Mouse (Mus musculus): Measurements from ENCODE around the gene Zfp667.

Gene Zfp667

GRCm38 (mm10) chr7:6330458-6331232, 44.3 kb downstream of the Zfp667 start:
- peak; percentile 29 for DNase-seq

DNA sequence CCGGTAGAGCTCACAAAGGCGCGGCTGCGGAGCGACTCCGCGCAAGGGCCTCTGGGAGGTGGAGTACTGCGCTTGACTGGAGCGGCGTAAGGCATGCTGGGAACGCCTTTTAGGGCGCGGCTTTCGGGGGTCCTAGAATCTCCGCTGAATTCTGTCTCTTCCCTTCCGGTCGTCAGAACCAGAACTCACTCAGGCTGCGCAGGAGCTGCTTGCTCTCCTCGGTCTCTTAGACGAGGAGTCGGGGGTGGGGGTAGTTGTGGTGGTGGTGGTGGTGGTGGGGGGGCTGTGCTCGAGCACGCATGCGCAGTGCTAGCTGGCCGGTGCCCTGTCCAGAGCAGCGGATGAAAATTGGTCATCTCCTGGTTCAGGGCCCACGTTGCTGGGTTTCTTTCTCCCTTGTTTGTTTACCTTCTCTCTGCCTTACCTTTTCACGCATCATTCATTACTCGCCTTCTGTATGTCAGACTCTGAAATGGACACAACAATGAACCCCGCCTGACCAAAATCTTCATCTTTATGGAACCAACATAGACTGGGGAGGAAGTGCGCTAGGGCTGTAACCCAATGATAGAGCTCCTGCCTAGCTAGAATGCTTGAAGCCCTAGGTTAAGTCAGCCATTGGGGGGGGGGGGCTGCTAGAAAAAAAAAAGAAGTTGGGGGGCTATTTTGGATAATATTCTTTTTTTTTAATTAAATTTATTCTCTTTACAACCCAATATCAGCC, 45.0 kb downstream of the Zfp667 start, which contains the start of gene Zfp583:
Zfp583 (minus strand) TSS at position 53 of the 724 bp plus-strand sequence.
- DNase-seq, result peak; percentile 88

DNA sequence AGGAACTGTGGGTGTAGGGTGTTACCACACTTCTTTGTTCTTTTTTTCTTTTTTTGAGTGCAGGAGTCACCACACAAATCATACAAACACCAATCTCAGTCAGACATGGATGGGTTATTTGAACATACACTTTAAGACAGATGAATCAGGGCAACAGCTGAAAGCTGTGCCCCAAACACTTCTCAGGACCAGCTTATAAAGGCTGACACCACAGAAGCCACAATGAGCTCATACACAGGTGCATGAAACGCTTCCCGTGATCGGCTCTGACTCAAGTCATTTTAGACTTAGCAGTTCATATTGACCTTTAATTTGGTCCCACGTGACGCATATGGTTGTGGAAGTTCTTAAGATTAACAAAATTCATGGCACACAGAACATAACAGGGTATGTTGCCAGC, 53.5 kb downstream of the Zfp667 start:
- no peak for DNase-seq

GRCm38 (mm10) chr7:6343501-6344071, 57.2 kb downstream of the Zfp667 start, which contains the start of gene Gm3854:
Gm3854 (plus strand) TSS chr7:6343759.
- peak; percentile 80 for DNase-seq

DNA sequence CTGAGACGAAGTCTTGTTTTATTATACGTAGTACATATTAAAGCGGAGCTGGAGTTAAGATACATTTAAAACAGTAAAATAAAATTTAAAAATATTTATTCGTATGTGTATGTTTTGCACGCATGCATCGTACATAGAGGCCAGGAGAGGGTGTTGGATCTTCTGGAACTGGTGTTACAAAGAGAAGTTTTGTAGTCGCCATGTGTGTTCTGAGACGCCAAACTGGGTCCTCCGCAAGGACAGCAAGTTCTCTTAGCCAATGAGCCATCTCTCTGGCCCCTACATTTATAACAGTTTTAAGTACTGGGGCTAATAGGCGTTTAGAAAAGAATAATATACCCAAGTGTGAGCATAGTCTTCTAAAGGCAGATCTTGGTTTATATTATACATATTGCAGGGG, 57.7 kb downstream of the Zfp667 start:
- DNase-seq, result no peak
